Mouse (Mus musculus): ENCODE data around the gene Map3k15. TPM values are rescaled to one million over a fixed set of nuclear protein-coding genes. Genes with fewer than 3 reads are reported as not detected.

Map3k15 gene
- polyA plus RNA-seq, 1 experiment from 2014 or later = 0.52 TPM

GRCm38 (mm10) chrX:160107817-160108216 lies 119.6 kb downstream of the Map3k15 start:
- 72% methylated on average over 4 of the region's 4 CpGs for WGBS
- no peaks in the 10 kb centered on the region for H3K9me3 ChIP-seq (ENCODE audit: control insufficient read depth, low read depth, low read length)
- no peak overlapping the region for H3K27ac ChIP-seq (ENCODE audit: low read length)
- H3K4me1 ChIP-seq (ENCODE audit: control insufficient read depth, insufficient read depth, low read length) = no peaks in the 10 kb centered on the region
- no peaks in the 10 kb centered on the region for H3K27me3 ChIP-seq (ENCODE audit: control insufficient read depth, insufficient read depth, low read length)
- no peak overlapping the region for H3K4me2 ChIP-seq (replicated peaks; ENCODE audit: low read depth, low read length)
- ATAC-seq (ENCODE audit: insufficient number of reproducible peaks, insufficient read depth, low FRiP score, low read depth) = no peak
- H3K9ac ChIP-seq (replicated peaks; ENCODE audit: low read depth, low read length) = no peak overlapping the region
- H3K4me3 ChIP-seq (ENCODE audit: low read depth, low read length) = no peak overlapping the region
- no peaks in the 10 kb centered on the region for H3K36me3 ChIP-seq (ENCODE audit: control insufficient read depth, insufficient read depth, low read length)

- H3K4me2 ChIP-seq (replicated peaks; ENCODE audit: low read depth, low read length) = no peak overlapping the region
- no peak overlapping the region for H3K9ac ChIP-seq (replicated peaks; ENCODE audit: low read depth, low read length)
- no peaks in the 10 kb centered on the region for H3K4me1 ChIP-seq (ENCODE audit: control insufficient read depth, insufficient read depth, low read length)
- WGBS = 69% methylated on average over 1 of the region's 1 CpGs
- H3K27ac ChIP-seq (ENCODE audit: low read length) = no peak overlapping the region
- H3K36me3 ChIP-seq (ENCODE audit: control insufficient read depth, insufficient read depth, low read length) = peaks cover 2% of the 10 kb centered on the region; the same call in 1 of the 2 replicates
- no peaks in the 10 kb centered on the region for H3K27me3 ChIP-seq (ENCODE audit: control insufficient read depth, insufficient read depth, low read length)
- H3K4me3 ChIP-seq (ENCODE audit: low read depth, low read length) = no peak overlapping the region
- no peak for ATAC-seq (ENCODE audit: insufficient number of reproducible peaks, insufficient read depth, low FRiP score, low read depth)
- no peaks in the 10 kb centered on the region for H3K9me3 ChIP-seq (ENCODE audit: control insufficient read depth, low read depth, low read length)
These were observed 125.5 kb downstream of the Map3k15 start for GRCm38 (mm10) chrX:160113777-160114176.

GRCm38 (mm10) chrX:160116074-160116473 lies 127.8 kb downstream of the Map3k15 start:
- no peak for ATAC-seq (ENCODE audit: insufficient number of reproducible peaks, insufficient read depth, low FRiP score, low read depth)
- H3K27ac ChIP-seq (ENCODE audit: low read length) = no peak overlapping the region
- H3K9me3 ChIP-seq (ENCODE audit: control insufficient read depth, low read depth, low read length) = no peaks in the 10 kb centered on the region
- H3K4me3 ChIP-seq (ENCODE audit: low read depth, low read length) = no peak overlapping the region
- no peak overlapping the region for H3K4me2 ChIP-seq (replicated peaks; ENCODE audit: low read depth, low read length)
- no peaks in the 10 kb centered on the region for H3K4me1 ChIP-seq (ENCODE audit: control insufficient read depth, insufficient read depth, low read length)
- peaks cover 3% of the 10 kb centered on the region; the same call in 1 of the 2 replicates for H3K36me3 ChIP-seq (ENCODE audit: control insufficient read depth, insufficient read depth, low read length)
- H3K27me3 ChIP-seq (ENCODE audit: control insufficient read depth, insufficient read depth, low read length) = no peaks in the 10 kb centered on the region
- no peak overlapping the region for H3K9ac ChIP-seq (replicated peaks; ENCODE audit: low read depth, low read length)

- Histone ChIP-seq H3K36me3 (ENCODE audit: control insufficient read depth, insufficient read depth, low read length) (peaks cover 8% of the 10 kb centered on the region), H3K27me3 (ENCODE audit: control insufficient read depth, insufficient read depth, low read length) (no peaks in the 10 kb centered on the region), H3K9me3 (ENCODE audit: control insufficient read depth, low read depth, low read length) (no peaks in the 10 kb centered on the region), H3K4me3 (ENCODE audit: low read depth, low read length) (no peak overlapping the region), H3K27ac (ENCODE audit: low read length) (no peak overlapping the region), H3K9ac (replicated peaks; ENCODE audit: low read depth, low read length) (no peak overlapping the region), H3K4me1 (ENCODE audit: control insufficient read depth, insufficient read depth, low read length) (no peaks in the 10 kb centered on the region), H3K4me2 (replicated peaks; ENCODE audit: low read depth, low read length) (no peak overlapping the region)
- WGBS = 73% methylated on average over 3 of the region's 3 CpGs
- peak; percentile 18; the same call in 1 of the 2 replicates for ATAC-seq (ENCODE audit: insufficient number of reproducible peaks, insufficient read depth, low FRiP score, low read depth)
These were observed 128.4 kb downstream of the Map3k15 start for GRCm38 (mm10) chrX:160116658-160117057.

GRCm38 (mm10) chrX:160134136-160134843 lies 146.1 kb downstream of the Map3k15 start:
- Histone ChIP-seq H3K27me3 (ENCODE audit: control insufficient read depth, insufficient read depth, low read length) (no peaks in the 10 kb centered on the region), H3K9ac (replicated peaks; ENCODE audit: low read depth, low read length) (no peak overlapping the region)

GRCm38 (mm10) chrX:160135719-160136118 lies 147.5 kb downstream of the Map3k15 start:
- no peak for ATAC-seq (ENCODE audit: insufficient number of reproducible peaks, insufficient read depth, low FRiP score, low read depth)
- Histone ChIP-seq H3K4me1 (ENCODE audit: control insufficient read depth, insufficient read depth, low read length) (no peaks in the 10 kb centered on the region), H3K4me2 (replicated peaks; ENCODE audit: low read depth, low read length) (peak overlapping the region; percentile 51), H3K9ac (replicated peaks; ENCODE audit: low read depth, low read length) (no peak overlapping the region), H3K27ac (ENCODE audit: low read length) (no peak overlapping the region), H3K4me3 (ENCODE audit: low read depth, low read length) (peak overlapping the region; percentile 46; the same call in 1 of the 2 replicates), H3K27me3 (ENCODE audit: control insufficient read depth, insufficient read depth, low read length) (no peaks in the 10 kb centered on the region), H3K9me3 (ENCODE audit: control insufficient read depth, low read depth, low read length) (no peaks in the 10 kb centered on the region), H3K36me3 (ENCODE audit: control insufficient read depth, insufficient read depth, low read length) (no peaks in the 10 kb centered on the region; the same call in 1 of the 2 replicates)
- WGBS = 45% methylated on average over 6 of the region's 6 CpGs

More at GRCm38 (mm10) chrX:160134136-160134843, 146.1 kb downstream of the Map3k15 start:
- WGBS = 74% methylated on average over 11 of the region's 11 CpGs
- Histone ChIP-seq H3K27ac (ENCODE audit: low read length) (no peak overlapping the region), H3K36me3 (ENCODE audit: control insufficient read depth, insufficient read depth, low read length) (no peaks in the 10 kb centered on the region; the same call in 1 of the 2 replicates), H3K4me1 (ENCODE audit: control insufficient read depth, insufficient read depth, low read length) (no peaks in the 10 kb centered on the region), H3K9me3 (ENCODE audit: control insufficient read depth, low read depth, low read length) (no peaks in the 10 kb centered on the region), H3K4me3 (ENCODE audit: low read depth, low read length) (no peak overlapping the region), H3K4me2 (replicated peaks; ENCODE audit: low read depth, low read length) (no peak overlapping the region)
- ATAC-seq (ENCODE audit: insufficient number of reproducible peaks, insufficient read depth, low FRiP score, low read depth) = no peak

- no peaks in the 10 kb centered on the region; the same call in 1 of the 2 replicates for H3K36me3 ChIP-seq (ENCODE audit: control insufficient read depth, insufficient read depth, low read length)
- H3K4me2 ChIP-seq (replicated peaks; ENCODE audit: low read depth, low read length) = peak overlapping the region; percentile 51
- no peak overlapping the region for H3K27ac ChIP-seq (ENCODE audit: low read length)
- no peaks in the 10 kb centered on the region for H3K9me3 ChIP-seq (ENCODE audit: control insufficient read depth, low read depth, low read length)
- ATAC-seq (ENCODE audit: insufficient number of reproducible peaks, insufficient read depth, low FRiP score, low read depth) = no peak
- H3K4me1 ChIP-seq (ENCODE audit: control insufficient read depth, insufficient read depth, low read length) = no peaks in the 10 kb centered on the region
- peak overlapping the region; percentile 46; the same call in 1 of the 2 replicates for H3K4me3 ChIP-seq (ENCODE audit: low read depth, low read length)
- 59% methylated on average over 5 of the region's 5 CpGs for WGBS
- H3K27me3 ChIP-seq (ENCODE audit: control insufficient read depth, insufficient read depth, low read length) = no peaks in the 10 kb centered on the region
- no peak overlapping the region for H3K9ac ChIP-seq (replicated peaks; ENCODE audit: low read depth, low read length)
These were observed 147.9 kb downstream of the Map3k15 start for GRCm38 (mm10) chrX:160136153-160136552.

- Histone ChIP-seq H3K36me3 (ENCODE audit: control insufficient read depth, insufficient read depth, low read length) (no peaks in the 10 kb centered on the region), H3K9ac (replicated peaks; ENCODE audit: low read depth, low read length) (peak overlapping the region; percentile 69), H3K27ac (ENCODE audit: low read length) (peak overlapping the region; percentile 94; the same call in 1 of the 2 replicates), H3K4me1 (ENCODE audit: control insufficient read depth, insufficient read depth, low read length) (no peaks in the 10 kb centered on the region), H3K9me3 (ENCODE audit: control insufficient read depth, low read depth, low read length) (no peaks in the 10 kb centered on the region), H3K4me2 (replicated peaks; ENCODE audit: low read depth, low read length) (peak overlapping the region; percentile 51), H3K27me3 (ENCODE audit: control insufficient read depth, insufficient read depth, low read length) (no peaks in the 10 kb centered on the region), H3K4me3 (ENCODE audit: low read depth, low read length) (peak overlapping the region; percentile 46)
- WGBS = 27% methylated on average over 18 of the region's 18 CpGs
- ATAC-seq (ENCODE audit: insufficient number of reproducible peaks, insufficient read depth, low FRiP score, low read depth) = 0 out of 2 replicates have a peak, but pooled peaks have one; percentile 4
These were observed 149.1 kb downstream of the Map3k15 start for GRCm38 (mm10) chrX:160137177-160137860.

Measured in stomach, embryonic 14.5 days (tissue).